Mouse (Mus musculus): ENCODE results near the gene Gm15517.

The Gm15517 gene

GRCm38 (mm10) chr7:44309475-44310284, 48.4 kb downstream of the Gm15517 start, which contains the start of gene Shank1:
Gene Shank1 (plus strand): TSS chr7:44310253.
- no peak for DNase-seq (ENCODE audit: low read depth, low spot score)

GRCm38 (mm10) chr7:44310285-44310877, 49.1 kb downstream of the Gm15517 start:
- peak; percentile 31 for DNase-seq (ENCODE audit: low read depth, low spot score)

GRCm38 (mm10) chr7:44310878-44311712, 49.8 kb downstream of the Gm15517 start:
- peak; percentile 29 for DNase-seq (ENCODE audit: low read depth, low spot score)

All from CD4-positive, CD25-positive, alpha-beta regulatory T cell, adult 2 months (primary cell).